Mouse (Mus musculus): ENCODE measurements around the gene Sde2.
"Not testable (repeated sequence)": the region's sequence is repeated elsewhere in the genome, so short reads cannot be mapped to it uniquely, and the experiment has no call there.

Gene Sde2

GRCm38 (mm10) chr1:180888556-180889042 is 37.7 kb downstream of the Sde2 start:
- DNase-seq (ENCODE audit: low spot score): peak; percentile 64

- DNase-seq (ENCODE audit: low spot score): no peak
Measured at GRCm38 (mm10) chr1:180889172-180889571, 38.2 kb downstream of the Sde2 start.

GRCm38 (mm10) chr1:180889841-180890240 is 38.9 kb downstream of the Sde2 start:
- peak; percentile 68 for DNase-seq (ENCODE audit: low spot score)

DNA sequence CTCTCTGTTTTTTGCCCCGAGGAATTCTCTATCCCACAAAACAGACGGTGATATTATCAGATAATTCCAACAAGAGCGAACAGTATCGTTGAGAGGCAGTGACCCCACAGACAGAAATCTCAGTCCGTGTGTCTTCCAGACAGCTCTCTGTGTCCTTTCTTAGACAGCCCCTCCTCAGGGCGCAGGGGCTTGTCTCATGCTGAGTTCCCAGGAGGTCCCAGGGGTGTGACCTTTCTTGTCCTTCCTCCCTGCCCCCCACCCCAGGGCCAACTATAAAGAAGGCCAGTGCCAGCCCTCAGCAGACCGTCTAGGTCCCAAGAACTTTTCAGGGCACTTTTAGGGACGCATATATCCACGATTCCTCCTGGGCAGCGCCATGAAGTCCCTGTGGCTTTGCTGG is 41.9 kb downstream of the Sde2 start, which contains the start of gene Lefty2:
Lefty2 (plus strand) TSS at position 301 of the 400 bp plus-strand sequence.
- DNase-seq (ENCODE audit: low spot score): no peak

GRCm38 (mm10) chr1:180894088-180894987 is 43.4 kb downstream of the Sde2 start:
- DNase-seq (ENCODE audit: low spot score): not testable (repeated sequence)

DNA sequence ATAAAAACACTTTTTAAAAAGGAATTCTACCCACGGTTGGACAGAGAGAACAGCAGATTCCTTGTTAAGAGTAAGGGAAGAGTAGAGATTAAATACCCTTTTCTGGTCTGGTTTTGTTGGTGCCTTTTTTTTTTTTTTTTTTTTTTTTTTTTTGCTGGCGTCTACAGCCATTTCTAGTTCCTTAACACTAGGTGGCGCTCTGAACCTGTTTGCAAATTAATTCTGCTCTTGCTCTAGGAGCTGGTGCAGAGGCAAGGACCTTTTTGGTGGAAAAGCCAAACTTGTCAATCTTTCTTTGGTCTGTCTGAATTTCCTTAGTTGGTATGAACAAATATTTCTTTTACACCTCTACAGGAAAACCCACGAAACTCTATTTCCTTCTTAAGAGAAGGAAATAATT is 50.2 kb downstream of the Sde2 start:
- DNase-seq (ENCODE audit: low spot score): no peak

- no peak for DNase-seq (ENCODE audit: low spot score)
Measured at GRCm38 (mm10) chr1:180902915-180903314, 52.0 kb downstream of the Sde2 start.

DNA sequence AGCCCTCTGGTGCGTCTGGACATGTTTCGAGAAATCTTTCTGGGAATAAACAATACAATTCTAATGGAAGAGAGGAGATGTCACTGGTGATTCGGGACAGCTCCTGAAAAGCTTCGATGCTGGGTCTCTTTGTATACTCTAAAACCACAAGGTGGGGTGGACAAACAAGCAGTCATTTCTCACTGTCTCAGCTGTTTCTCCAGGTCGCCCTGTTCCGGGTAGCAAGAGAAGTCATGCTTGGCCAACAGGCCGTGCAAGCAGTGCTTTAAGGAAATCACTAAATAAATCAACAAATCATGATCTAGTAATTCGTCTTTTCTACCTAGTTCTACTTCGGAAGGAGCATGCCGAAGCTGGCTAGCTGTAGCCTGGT is 52.7 kb downstream of the Sde2 start:
- DNase-seq (ENCODE audit: low spot score): no peak

DNA sequence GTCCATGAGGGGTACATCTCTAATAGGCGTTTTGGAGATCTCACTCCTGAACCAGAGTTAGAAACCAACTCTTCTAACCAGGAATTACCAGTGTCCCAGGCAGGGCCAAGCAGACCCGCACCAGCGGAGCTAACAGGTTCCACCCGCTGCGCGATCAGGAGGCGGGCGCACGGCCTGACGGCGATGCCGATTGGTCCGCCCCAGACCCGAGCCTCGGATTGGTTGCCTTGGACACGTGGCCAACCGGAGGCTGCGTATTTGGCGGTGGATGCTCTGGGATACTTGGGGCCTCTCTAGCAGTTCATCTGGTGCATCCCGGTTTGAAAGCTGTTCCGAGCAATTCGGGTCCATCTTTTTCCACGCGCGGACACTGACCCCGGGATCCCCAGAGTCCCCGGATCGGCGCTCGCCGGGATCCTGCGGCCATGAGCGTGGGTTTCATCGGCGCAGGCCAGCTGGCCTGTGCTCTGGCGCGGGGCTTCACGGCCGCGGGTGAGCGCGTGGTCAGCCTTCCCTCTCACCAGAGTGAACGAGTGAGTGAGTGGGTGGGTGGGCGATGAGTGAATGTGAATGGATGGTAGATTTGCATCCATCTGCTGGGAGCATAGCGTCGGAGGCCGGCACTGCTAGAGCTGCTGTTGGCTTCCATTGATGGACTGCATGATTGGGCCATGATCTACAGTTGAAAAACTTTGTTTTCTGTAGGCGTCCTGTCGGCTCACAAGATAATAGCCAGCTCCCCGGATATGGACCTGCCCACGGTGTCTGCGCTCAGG is 53.3 kb downstream of the Sde2 start, which contains the start of gene Pycr2:
Pycr2 (plus strand) TSS at position 255 of the 776 bp plus-strand sequence.
- peak; percentile 91 for DNase-seq (ENCODE audit: low spot score)

GRCm38 (mm10) chr1:180904815-180905080 is 53.8 kb downstream of the Sde2 start:
- no peak for DNase-seq (ENCODE audit: low spot score)

- no peak for DNase-seq (ENCODE audit: low spot score)
Measured at GRCm38 (mm10) chr1:180905307-180905706, 54.4 kb downstream of the Sde2 start.

DNA sequence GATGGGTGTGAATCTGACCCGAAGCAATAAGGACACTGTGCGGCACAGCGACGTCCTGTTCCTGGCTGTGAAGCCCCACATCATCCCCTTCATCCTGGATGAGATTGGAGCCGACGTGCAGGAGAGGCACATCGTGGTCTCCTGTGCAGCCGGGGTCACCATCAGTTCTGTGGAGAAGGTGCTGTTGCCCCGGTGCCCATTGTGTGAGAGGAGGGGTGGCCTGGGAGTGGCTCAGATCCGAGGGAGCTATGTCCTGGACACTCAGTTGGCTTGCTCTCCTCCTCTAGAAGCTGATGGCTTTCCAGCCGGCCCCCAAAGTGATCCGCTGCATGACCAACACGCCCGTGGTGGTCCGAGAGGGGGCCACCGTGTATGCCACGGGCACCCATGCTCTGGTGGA is 54.9 kb downstream of the Sde2 start:
- no peak for DNase-seq (ENCODE audit: low spot score)

GRCm38 (mm10) chr1:180906461-180907147 is 55.7 kb downstream of the Sde2 start:
- DNase-seq (ENCODE audit: low spot score): no peak

GRCm38 (mm10) chr1:180911138-180911537 is 60.2 kb downstream of the Sde2 start:
- DNase-seq (ENCODE audit: low spot score): no peak

DNA sequence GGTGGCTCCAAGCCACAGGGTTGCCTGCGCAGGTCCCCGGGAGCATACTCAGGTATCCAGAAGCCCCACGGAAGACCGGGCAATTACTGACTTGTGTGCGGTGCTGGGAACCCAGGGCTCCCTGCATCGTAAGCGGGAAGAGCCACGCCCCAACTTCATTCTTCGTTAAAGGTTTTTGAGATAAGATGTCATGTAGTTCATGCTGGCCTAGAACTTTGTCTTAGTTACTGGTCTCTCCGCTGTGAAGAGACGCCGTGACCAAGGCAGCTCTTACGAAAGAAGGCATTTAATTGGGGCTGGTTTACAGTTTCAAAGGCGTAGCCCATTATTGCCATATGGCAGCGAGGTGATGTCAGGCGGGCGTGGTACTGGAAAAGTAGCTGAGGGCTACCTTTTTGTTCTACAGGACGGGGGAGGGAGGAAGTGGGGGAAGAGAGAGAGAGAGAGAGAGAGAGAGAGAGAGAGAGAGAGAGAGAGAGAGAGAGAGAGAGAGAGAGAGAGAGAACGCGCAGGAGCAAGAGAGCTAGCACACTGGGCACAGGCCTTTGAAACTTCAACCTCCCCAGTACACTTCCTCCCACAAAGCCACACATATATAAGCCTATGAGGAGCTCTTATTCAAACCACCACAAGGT is 60.8 kb downstream of the Sde2 start:
- DNase-seq (ENCODE audit: low spot score): no peak

DNA sequence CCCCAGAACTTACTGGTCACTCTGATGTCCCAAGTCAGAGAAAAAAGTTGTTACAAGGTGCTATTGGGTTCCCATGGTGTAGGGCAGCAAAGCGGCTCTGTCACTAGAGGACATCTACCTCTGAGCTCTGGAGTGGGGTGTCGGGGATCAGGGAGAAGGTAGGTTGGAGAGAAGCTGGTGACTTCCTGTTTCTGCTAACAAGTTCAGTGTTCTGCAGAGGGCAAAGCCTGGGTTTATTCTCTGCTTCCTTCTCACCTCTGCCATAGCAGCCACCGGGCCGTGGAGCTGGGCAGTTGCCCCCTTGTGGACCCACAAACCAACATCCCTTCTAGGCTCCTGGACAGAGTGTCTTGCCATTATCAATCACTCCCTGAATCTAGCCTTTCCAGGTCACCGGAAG is 61.9 kb downstream of the Sde2 start:
- DNase-seq (ENCODE audit: low spot score): no peak

- DNase-seq (ENCODE audit: low spot score): no peak
Measured at GRCm38 (mm10) chr1:180913797-180914196, 62.9 kb downstream of the Sde2 start.

DNA sequence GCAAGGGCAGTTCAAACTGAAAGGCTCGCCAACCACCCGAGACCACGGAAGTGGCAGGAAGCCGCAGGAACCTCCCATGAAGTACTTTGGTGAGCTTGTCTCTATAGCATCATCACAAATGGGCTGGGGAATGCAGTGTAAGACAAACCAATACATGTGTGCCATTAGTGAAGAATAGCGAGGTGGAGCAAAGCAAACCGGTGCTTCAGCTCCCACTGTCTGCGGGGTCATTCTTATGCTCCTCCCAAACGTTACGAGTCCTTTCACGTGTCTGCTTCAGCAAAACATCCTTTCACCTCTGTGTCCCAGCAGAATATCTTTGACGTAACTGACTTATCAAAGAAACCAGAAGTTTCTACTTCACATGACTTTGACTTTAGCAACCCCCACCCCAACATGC is 65.5 kb downstream of the Sde2 start:
- DNase-seq (ENCODE audit: low spot score): no peak

- DNase-seq (ENCODE audit: low spot score): no peak
Measured at GRCm38 (mm10) chr1:180917053-180917452, 66.1 kb downstream of the Sde2 start.

Measured in ovary, adult 18-20 months (tissue).